Mouse (Mus musculus): ENCODE results near the gene Fanci. TPM values are rescaled to one million over a fixed set of nuclear protein-coding genes. Genes with fewer than 3 reads are reported as not detected.

Fanci gene
- total RNA-seq, 1 experiment = 33.0 TPM

DNA sequence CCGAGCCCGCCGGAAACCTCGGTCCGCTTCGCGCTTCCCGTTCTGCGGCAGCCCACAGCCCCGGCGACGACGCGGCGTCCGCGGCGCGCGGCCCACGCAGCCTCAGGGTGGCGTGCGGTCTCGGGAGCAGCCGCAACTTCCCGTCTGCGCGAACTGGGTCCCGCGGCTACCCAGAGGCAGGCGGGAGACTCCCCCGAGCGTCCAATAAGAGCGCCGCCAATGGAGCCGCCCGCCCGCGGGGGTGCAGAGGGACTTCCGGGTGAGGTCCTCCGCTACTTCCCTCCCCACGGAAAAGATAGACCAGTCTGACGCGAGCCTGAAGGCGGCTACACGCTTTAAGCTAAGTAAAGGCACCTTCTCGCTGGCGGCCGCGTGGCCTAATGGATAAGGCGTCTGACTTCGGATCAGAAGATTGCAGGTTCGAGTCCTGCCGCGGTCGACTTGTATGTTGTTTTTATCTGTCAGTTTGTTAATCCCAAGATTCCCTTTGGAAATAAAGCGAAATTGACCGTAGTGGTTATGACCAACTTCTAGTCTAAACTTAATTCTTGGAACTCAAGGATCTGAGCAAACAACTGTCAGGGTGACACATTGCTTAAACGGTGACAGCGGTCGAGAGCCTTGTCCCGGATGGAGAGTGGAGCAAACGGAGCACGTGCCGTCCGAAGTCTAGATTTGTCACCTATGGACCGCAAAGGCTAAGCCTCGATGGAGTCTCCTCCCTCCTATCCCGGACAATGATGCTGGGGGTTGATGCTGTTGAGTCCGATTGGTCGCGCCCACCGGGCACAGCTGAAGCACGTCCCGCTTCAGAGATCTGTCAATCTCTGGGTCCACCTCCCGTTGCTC lies 74.5 kb downstream of the Fanci start, which contains the start of gene Polg:
TSS of gene Polg (minus strand) at position 310 of the 849 bp plus-strand sequence.
- Histone ChIP-seq H3K36me3 (ENCODE audit: control insufficient read depth, insufficient read depth, low read length, poor library complexity, severe bottlenecking) (peaks cover 28% of the 10 kb centered on the region), H3K4me1 (ENCODE audit: control insufficient read depth in 2 of 2, insufficient read depth in 2 of 2, low read length in 2 of 2, poor library complexity in 1 of 2) (peaks cover 2 to 20% of the 10 kb centered on the region in 2 experiments; a peak in 3 of 4 replicates), H3K9me3 (ENCODE audit: control insufficient read depth, insufficient read depth, low read depth, low read length) (no peaks in the 10 kb centered on the region), H3K27ac (ENCODE audit: insufficient read depth, low read depth, low read length, poor library complexity, severe bottlenecking) (0 out of 2 replicates have a peak within 1 kb of the TSS, but pooled peaks have one; percentile 6), H3K4me3 (ENCODE audit: insufficient read depth in 1 of 2, low read depth in 1 of 2, low read length in 2 of 2, poor library complexity in 1 of 2, severe bottlenecking in 1 of 2) (peak within 1 kb of the TSS; percentile 75 to 90), H3K9ac (ENCODE audit: insufficient read depth, low read depth, low read length, poor library complexity, severe bottlenecking) (peak within 1 kb of the TSS; percentile 84)
- in situ Hi-C loops (cut with MboI; ENCODE audit: low sequenced_read_pairs in 2 of 2, unreplicated experiment in 2 of 2) = no loop called here
- peak; percentile 97 for DNase-seq (ENCODE audit: low read depth, low spot score)
- TF ChIP-seq MAFK (IDR thresholded peaks at IDR 0.05; ENCODE audit: insufficient read depth, low read depth, low read length) (peak; percentile 96), HCFC1 (IDR thresholded peaks at IDR 0.05; ENCODE audit: borderline replicate concordance, insufficient read depth, low read length) (peak; percentile 16; the same call in 1 of the 2 replicates), CHD2 (IDR thresholded peaks at IDR 0.05; ENCODE audit: low read depth, low read length) (no peak)

DNA sequence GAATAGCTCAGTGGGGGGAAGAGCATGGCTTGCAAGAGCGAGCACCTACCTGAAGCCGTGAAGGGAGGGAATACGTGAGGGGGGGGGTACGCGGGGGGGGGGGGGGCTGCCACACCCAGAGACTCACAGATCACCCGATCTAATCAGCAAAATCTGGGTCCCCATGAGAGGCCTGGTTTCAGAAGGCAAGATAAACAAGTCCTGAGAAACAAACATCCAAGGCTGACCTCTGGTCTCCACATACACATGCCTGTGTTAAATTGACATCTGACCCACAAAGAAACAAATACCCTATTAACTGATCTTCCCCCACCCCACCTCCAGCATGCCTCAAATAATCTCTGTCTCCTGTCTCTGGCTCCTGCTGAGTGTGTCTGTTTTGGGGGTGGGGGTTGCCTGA lies 76.2 kb downstream of the Fanci start:
- Histone ChIP-seq H3K9ac (ENCODE audit: insufficient read depth, low read depth, low read length, poor library complexity, severe bottlenecking) (no peak overlapping the region), H3K27ac (ENCODE audit: insufficient read depth, low read depth, low read length, poor library complexity, severe bottlenecking) (no peak overlapping the region), H3K9me3 (ENCODE audit: control insufficient read depth, insufficient read depth, low read depth, low read length) (no peaks in the 10 kb centered on the region), H3K36me3 (ENCODE audit: control insufficient read depth, insufficient read depth, low read length, poor library complexity, severe bottlenecking) (peaks cover 15% of the 10 kb centered on the region), H3K4me1 (ENCODE audit: control insufficient read depth in 2 of 2, insufficient read depth in 2 of 2, low read length in 2 of 2, poor library complexity in 1 of 2) (peaks cover 2 to 23% of the 10 kb centered on the region in 2 experiments; a peak in 3 of 4 replicates), H3K4me3 (ENCODE audit: insufficient read depth in 1 of 2, low read depth in 1 of 2, low read length in 2 of 2, poor library complexity in 1 of 2, severe bottlenecking in 1 of 2) (no peak overlapping the region)
- TF ChIP-seq ZNF384 (IDR thresholded peaks at IDR 0.05; ENCODE audit: low read depth, low read length) (no peak), ZC3H11A (IDR thresholded peaks at IDR 0.05; ENCODE audit: borderline replicate concordance, low read depth, low read length) (no peak), HCFC1 (IDR thresholded peaks at IDR 0.05; ENCODE audit: borderline replicate concordance, insufficient read depth, low read length) (no peak), CHD2 (IDR thresholded peaks at IDR 0.05; ENCODE audit: low read depth, low read length) (no peak), MAFK (IDR thresholded peaks at IDR 0.05; ENCODE audit: insufficient read depth, low read depth, low read length) (no peak)
- no peak for DNase-seq (ENCODE audit: low read depth, low spot score)
- in situ Hi-C loops (cut with MboI; ENCODE audit: low sequenced_read_pairs in 2 of 2, unreplicated experiment in 2 of 2) = no loop called here

DNA sequence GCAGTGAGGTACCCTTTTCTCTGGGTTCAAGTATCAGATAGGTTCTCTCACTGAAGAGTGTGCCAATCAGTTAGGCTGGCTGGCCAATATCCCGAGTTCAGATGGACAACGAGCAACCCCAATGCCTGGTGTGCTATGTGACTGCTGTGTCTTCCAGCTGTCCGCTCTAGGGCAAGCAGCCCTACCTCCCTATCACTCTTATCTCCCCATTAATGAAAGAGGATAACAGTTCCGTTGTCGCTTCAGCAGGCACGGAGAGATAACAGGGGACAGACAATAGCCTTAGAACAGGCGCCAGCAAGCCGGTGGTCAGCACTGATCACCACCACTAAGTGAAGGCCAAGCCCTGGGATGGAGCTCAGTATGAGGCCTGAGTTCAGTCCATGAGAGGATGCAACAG lies 77.3 kb downstream of the Fanci start:
- no peak for DNase-seq (ENCODE audit: low read depth, low spot score)
- TF ChIP-seq HCFC1 (IDR thresholded peaks at IDR 0.05; ENCODE audit: borderline replicate concordance, insufficient read depth, low read length) = no peak
- Histone ChIP-seq H3K27ac (ENCODE audit: insufficient read depth, low read depth, low read length, poor library complexity, severe bottlenecking) (no peak overlapping the region), H3K9ac (ENCODE audit: insufficient read depth, low read depth, low read length, poor library complexity, severe bottlenecking) (no peak overlapping the region), H3K4me3 (ENCODE audit: insufficient read depth in 1 of 2, low read depth in 1 of 2, low read length in 2 of 2, poor library complexity in 1 of 2, severe bottlenecking in 1 of 2) (no peak overlapping the region), H3K9me3 (ENCODE audit: control insufficient read depth, insufficient read depth, low read depth, low read length) (no peaks in the 10 kb centered on the region), H3K4me1 (ENCODE audit: control insufficient read depth in 2 of 2, insufficient read depth in 2 of 2, low read length in 2 of 2, poor library complexity in 1 of 2) (peaks cover 2 to 25% of the 10 kb centered on the region in 2 experiments), H3K36me3 (ENCODE audit: control insufficient read depth, insufficient read depth, low read length, poor library complexity, severe bottlenecking) (peaks cover 8% of the 10 kb centered on the region)
- in situ Hi-C loops (cut with MboI; ENCODE audit: low sequenced_read_pairs in 2 of 2, unreplicated experiment in 2 of 2) = no loop called here

DNA sequence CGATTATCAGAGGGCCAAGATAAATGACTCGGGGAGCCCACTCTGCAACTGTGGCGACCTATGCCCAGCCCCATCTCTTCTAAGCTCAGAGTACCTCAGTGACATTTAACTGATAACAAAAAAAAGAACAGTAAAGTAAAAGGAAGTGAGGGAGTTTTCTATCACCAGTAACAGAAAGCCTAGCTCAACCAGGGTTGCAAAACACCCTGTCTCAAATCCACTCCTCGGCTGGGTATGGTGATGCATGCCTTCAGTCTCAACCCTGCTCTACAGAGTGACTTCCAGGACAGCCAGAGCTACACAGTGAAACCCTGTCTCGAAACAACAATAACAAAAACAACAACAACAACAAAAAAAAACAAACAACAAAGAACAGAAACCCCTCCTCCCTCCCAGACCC lies 78.0 kb downstream of the Fanci start:
- TF ChIP-seq ZC3H11A (IDR thresholded peaks at IDR 0.05; ENCODE audit: borderline replicate concordance, low read depth, low read length) (no peak), MAFK (IDR thresholded peaks at IDR 0.05; ENCODE audit: insufficient read depth, low read depth, low read length) (no peak), HCFC1 (IDR thresholded peaks at IDR 0.05; ENCODE audit: borderline replicate concordance, insufficient read depth, low read length) (no peak), CHD2 (IDR thresholded peaks at IDR 0.05; ENCODE audit: low read depth, low read length) (no peak), ZNF384 (IDR thresholded peaks at IDR 0.05; ENCODE audit: low read depth, low read length) (no peak)
- DNase-seq (ENCODE audit: low read depth, low spot score) = no peak
- Histone ChIP-seq H3K4me3 (ENCODE audit: insufficient read depth in 1 of 2, low read depth in 1 of 2, low read length in 2 of 2, poor library complexity in 1 of 2, severe bottlenecking in 1 of 2) (no peak overlapping the region), H3K27ac (ENCODE audit: insufficient read depth, low read depth, low read length, poor library complexity, severe bottlenecking) (no peak overlapping the region), H3K9me3 (ENCODE audit: control insufficient read depth, insufficient read depth, low read depth, low read length) (no peaks in the 10 kb centered on the region), H3K9ac (ENCODE audit: insufficient read depth, low read depth, low read length, poor library complexity, severe bottlenecking) (no peak overlapping the region), H3K36me3 (ENCODE audit: control insufficient read depth, insufficient read depth, low read length, poor library complexity, severe bottlenecking) (peaks cover 6% of the 10 kb centered on the region; the same call in 1 of the 2 replicates), H3K4me1 (ENCODE audit: control insufficient read depth in 2 of 2, insufficient read depth in 2 of 2, low read length in 2 of 2, poor library complexity in 1 of 2) (peaks cover 2 to 32% of the 10 kb centered on the region in 2 experiments; a peak in 3 of 4 replicates)
- in situ Hi-C loops (cut with MboI; ENCODE audit: low sequenced_read_pairs in 2 of 2, unreplicated experiment in 2 of 2) = no loop called here

All from ES-E14 (cell line).